Mouse (Mus musculus): ENCODE results near the gene Fgd2. TPM values are rescaled to one million over a fixed set of nuclear protein-coding genes. Genes with fewer than 3 reads are reported as not detected.
"Not testable (repeated sequence)": the region's sequence is repeated elsewhere in the genome, so short reads cannot be mapped to it uniquely, and the experiment has no call there.

The Fgd2 gene
- polyA plus RNA-seq, 1 experiment from 2014 or later: 11.3 TPM

DNA sequence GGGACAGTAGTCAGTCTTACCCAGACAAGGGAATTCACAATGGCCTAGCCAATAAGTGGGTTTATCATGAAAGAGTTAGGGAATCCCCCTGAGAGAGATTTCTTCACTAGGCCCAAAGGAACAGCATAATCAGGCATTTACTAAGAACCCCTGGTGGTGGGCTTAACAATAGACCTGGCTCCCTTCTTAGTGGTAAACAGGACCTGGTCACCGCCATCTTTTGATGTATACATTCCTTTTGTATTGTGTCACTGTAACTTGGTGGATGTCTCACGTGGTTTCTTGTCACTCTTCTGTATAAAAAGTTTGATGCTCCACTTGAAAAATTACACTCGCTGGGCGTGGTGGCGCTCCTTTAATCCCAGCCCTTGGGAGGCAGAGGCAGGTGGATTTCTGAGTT is 9.7 kb upstream of the Fgd2 start:
- WGBS: 77% methylated on average over 5 of the region's 5 CpGs
- not testable (repeated sequence) for H3K9me3 ChIP-seq; H3K4me2 ChIP-seq; ATAC-seq (ENCODE audit: insufficient read depth, low FRiP score, low read depth); H3K27ac ChIP-seq; H3K36me3 ChIP-seq; H3K27me3 ChIP-seq (replicated peaks); H3K9ac ChIP-seq; H3K4me3 ChIP-seq (replicated peaks)
- peaks cover 27% of the 10 kb centered on the region for H3K4me1 ChIP-seq

DNA sequence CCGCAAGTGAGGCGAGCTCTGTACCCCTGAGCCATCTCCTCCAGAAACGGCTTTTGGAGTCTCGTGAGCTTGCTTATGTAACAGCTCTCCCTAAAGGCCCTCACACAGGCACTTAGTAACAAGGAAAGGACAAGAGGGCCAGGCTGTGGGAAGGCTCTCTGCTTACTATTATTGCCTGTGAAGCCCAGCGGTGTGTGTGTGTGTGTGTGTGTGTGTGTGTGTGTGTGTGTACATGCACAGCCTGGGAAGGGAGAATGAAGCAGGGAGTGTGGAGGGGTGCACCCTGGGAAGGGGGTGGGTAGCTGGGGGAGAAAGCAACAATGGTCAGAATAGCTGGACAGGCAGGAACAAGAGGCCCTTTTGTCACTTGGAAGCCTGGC is 5.3 kb upstream of the Fgd2 start:
- peak; percentile 57; the same call in 1 of the 2 replicates for ATAC-seq (ENCODE audit: insufficient read depth, low FRiP score, low read depth)
- peak overlapping the region; percentile 93 for H3K27ac ChIP-seq
- H3K4me3 ChIP-seq (replicated peaks): no peak overlapping the region
- H3K27me3 ChIP-seq (replicated peaks): no peaks in the 10 kb centered on the region
- H3K4me2 ChIP-seq: no peak overlapping the region
- H3K9ac ChIP-seq: no peak overlapping the region
- H3K9me3 ChIP-seq: no peaks in the 10 kb centered on the region
- H3K36me3 ChIP-seq: no peaks in the 10 kb centered on the region
- 38% methylated on average over 5 of the region's 5 CpGs for WGBS
- peaks cover 26% of the 10 kb centered on the region for H3K4me1 ChIP-seq

DNA sequence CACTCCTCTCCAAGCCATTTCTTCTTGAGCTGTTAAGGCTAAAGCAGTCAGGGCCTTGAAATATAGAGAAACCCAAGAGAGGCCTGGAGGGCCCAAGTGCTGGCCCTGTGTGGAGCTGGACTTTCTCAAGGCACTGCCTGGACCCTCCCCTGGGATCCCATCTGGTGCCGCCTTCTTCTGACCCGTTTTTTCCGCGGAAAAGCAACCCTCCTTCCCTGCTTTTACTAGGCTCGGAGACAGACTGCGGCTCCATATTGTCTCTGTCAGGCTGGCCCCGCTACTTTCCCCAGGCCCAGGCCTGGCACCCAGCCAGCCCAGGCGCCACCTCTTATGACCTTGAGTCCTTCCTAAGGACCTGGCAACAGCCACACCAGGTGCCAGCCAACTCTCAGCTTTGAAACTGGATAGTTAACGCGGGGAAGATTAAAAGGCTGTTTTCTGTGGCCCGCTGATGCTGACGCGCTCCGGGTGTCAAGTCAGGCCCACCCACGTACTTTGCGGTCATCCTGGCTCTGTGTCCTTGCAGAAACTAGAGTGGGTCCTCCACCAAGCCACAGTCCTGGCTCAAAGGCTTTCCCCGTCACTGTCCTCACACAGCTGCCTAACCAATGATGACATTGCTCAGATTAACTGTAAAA is 4.8 kb upstream of the Fgd2 start:
- Histone ChIP-seq H3K4me3 (replicated peaks) (peak overlapping the region; percentile 30; the same call in 1 of the 2 replicates), H3K27ac (peak overlapping the region; percentile 93), H3K36me3 (no peaks in the 10 kb centered on the region), H3K9ac (no peak overlapping the region), H3K27me3 (replicated peaks) (no peaks in the 10 kb centered on the region), H3K4me2 (peak overlapping the region; percentile 61), H3K9me3 (no peaks in the 10 kb centered on the region), H3K4me1 (peaks cover 29% of the 10 kb centered on the region)
- WGBS: 16% methylated on average over 17 of the region's 17 CpGs
- 0 out of 2 replicates have a peak, but pooled peaks have one; percentile 3 for ATAC-seq (ENCODE audit: insufficient read depth, low FRiP score, low read depth)

DNA sequence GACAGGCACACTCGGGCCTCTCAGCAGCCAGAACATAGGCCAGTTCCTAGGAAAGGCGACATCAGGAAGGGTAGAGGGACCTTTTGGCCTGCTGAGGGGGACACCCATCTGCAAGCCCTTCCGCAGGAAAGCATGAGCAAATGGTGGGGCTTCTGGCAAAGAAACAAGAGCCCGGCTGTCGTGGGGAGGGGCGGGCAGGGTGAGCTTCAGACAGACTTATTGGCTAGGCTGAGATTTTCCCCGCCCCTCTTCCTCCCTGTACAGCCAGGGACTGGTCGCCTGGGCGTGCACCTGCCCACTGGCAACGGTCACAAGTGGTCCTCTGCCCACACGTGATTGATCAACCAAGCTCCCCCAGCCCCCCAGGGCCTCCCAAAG is 4.2 kb upstream of the Fgd2 start:
- Histone ChIP-seq H3K4me1 (peaks cover 29% of the 10 kb centered on the region), H3K36me3 (no peaks in the 10 kb centered on the region), H3K9me3 (no peaks in the 10 kb centered on the region), H3K9ac (no peak overlapping the region), H3K27me3 (replicated peaks) (no peaks in the 10 kb centered on the region), H3K4me3 (replicated peaks) (peak overlapping the region; percentile 30), H3K4me2 (peak overlapping the region; percentile 61), H3K27ac (peak overlapping the region; percentile 93)
- WGBS: 6% methylated on average over 11 of the region's 11 CpGs
- ATAC-seq (ENCODE audit: insufficient read depth, low FRiP score, low read depth): peak; percentile 84

DNA sequence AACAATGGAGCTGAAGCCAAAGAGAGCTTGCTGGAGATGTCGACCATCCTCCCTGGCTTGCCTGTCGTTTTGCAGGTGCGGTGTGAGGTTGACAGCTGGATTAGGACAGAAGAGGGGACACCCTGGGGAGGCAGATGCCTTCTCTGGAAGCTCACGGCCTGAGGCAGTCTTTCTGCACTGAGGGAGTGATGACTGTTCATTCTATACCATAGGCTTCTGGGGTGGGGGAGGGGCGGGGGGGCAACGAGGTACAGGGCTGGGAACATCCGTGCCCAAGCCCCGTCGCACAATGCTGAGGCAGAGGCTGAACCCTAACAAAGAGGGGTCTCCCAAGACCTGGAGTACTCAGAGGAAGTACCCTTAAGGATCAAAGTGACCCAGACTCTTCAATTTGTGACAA is 3.8 kb upstream of the Fgd2 start:
- ATAC-seq (ENCODE audit: insufficient read depth, low FRiP score, low read depth): 0 out of 2 replicates have a peak, but pooled peaks have one; percentile 1
- 15% methylated on average over 9 of the region's 9 CpGs for WGBS
- H3K9ac ChIP-seq: no peak overlapping the region
- H3K9me3 ChIP-seq: no peaks in the 10 kb centered on the region
- no peaks in the 10 kb centered on the region for H3K27me3 ChIP-seq (replicated peaks)
- H3K36me3 ChIP-seq: no peaks in the 10 kb centered on the region
- peaks cover 29% of the 10 kb centered on the region for H3K4me1 ChIP-seq
- H3K27ac ChIP-seq: peak overlapping the region; percentile 93
- peak overlapping the region; percentile 61 for H3K4me2 ChIP-seq
- peak overlapping the region; percentile 30 for H3K4me3 ChIP-seq (replicated peaks)

DNA sequence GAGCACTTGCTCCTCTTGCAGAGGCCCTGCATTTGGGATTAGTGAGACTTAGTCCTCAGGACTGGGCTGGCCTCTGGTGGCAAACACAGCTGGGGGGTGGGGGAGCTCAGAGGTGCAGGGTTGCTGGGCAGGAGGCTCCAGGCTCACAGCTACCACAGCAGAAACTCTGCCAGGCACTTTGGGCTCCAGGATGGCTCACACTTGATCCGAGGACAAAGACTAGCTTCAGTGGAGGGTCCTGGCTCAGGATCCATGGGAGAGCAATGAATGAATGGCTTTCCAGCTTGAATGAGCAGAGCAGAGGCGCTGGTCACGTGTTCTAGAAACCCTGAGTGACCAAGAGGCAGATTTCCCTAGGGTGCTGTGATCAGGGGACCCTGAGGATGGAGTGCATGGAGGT is 1.8 kb upstream of the Fgd2 start:
- Histone ChIP-seq H3K4me3 (replicated peaks) (no peak overlapping the region), H3K4me2 (no peak overlapping the region), H3K27me3 (replicated peaks) (no peaks in the 10 kb centered on the region), H3K4me1 (peaks cover 29% of the 10 kb centered on the region), H3K9me3 (no peaks in the 10 kb centered on the region), H3K9ac (no peak overlapping the region), H3K36me3 (no peaks in the 10 kb centered on the region), H3K27ac (no peak overlapping the region)
- no peak for ATAC-seq (ENCODE audit: insufficient read depth, low FRiP score, low read depth)
- 65% methylated on average over 3 of the region's 3 CpGs for WGBS

DNA sequence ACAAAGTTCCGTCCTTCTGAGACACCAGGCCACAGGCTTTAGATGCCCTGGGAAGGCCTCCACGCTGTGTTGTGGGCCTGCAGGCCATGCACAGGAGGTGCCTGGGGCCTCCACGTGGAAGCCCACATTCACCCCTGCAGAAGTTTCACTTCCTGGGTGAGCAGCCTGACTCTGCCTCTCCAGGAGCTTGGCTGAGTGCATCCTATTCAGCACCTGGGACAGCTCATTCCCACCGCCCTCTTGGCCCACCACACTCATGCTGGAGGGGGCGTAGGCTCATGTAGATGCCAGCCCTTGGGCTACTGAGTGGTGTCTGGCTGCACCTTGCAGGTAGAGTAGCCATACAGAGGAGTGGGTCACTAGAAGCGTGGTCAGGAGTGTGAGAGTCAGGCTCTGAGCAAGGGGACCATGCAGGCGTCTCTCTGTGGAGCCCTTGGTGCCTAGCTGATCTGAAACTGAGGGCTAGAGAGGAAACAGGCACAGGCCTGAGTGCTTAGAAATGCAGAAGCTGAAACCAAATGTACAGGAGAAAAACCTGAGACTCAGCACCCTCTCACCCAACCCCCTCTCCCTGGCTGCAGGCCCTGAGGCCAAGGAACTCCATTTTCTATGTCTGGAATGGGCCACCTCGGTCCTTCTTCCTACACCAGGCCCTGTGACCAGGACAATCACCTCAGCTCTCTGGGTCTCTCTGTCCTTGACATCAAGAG is 1.4 kb downstream of the Fgd2 start:
- H3K9ac ChIP-seq: no peak overlapping the region

DNA sequence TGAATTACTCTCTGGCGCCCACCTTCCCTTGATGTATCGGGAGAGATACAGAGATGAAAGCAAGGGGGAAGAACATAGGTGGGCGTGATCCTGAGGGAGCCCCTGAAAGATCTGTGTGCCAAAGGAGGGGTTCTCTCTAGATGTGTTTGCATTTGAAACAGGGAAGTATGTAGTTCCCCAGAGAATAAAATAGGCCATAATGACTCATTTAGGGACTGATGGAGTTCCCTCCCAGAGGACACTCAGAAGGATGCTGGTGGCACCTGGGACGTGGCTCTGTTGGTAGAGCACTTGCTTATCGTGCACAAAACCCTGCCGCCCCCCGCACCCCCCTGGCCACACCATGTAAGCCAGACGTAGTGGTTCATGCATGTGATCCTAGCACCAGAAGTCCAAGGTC is 2.4 kb downstream of the Fgd2 start:
- WGBS: 62% methylated on average over 8 of the region's 8 CpGs
- no peaks in the 10 kb centered on the region for H3K9me3 ChIP-seq
- peaks cover 4% of the 10 kb centered on the region; the same call in 1 of the 2 replicates for H3K4me1 ChIP-seq
- H3K4me3 ChIP-seq (replicated peaks): no peak overlapping the region
- no peak for ATAC-seq (ENCODE audit: insufficient read depth, low FRiP score, low read depth)
- H3K27me3 ChIP-seq (replicated peaks): no peaks in the 10 kb centered on the region
- H3K9ac ChIP-seq: no peak overlapping the region
- no peaks in the 10 kb centered on the region for H3K36me3 ChIP-seq
- no peak overlapping the region for H3K4me2 ChIP-seq
- H3K27ac ChIP-seq: no peak overlapping the region

More for the DNA sequence above, 1.4 kb downstream of the Fgd2 start:
- H3K27ac ChIP-seq: no peak overlapping the region
- H3K36me3 ChIP-seq: no peaks in the 10 kb centered on the region
- peaks cover 4% of the 10 kb centered on the region; the same call in 1 of the 2 replicates for H3K4me1 ChIP-seq
- H3K27me3 ChIP-seq (replicated peaks): no peaks in the 10 kb centered on the region
- H3K4me3 ChIP-seq (replicated peaks): 0 out of 2 replicates have a peak overlapping the region, but pooled peaks have one; percentile 9
- WGBS: 49% methylated on average over 8 of the region's 8 CpGs
- H3K4me2 ChIP-seq: no peak overlapping the region
- ATAC-seq (ENCODE audit: insufficient read depth, low FRiP score, low read depth): no peak
- H3K9me3 ChIP-seq: no peaks in the 10 kb centered on the region

DNA sequence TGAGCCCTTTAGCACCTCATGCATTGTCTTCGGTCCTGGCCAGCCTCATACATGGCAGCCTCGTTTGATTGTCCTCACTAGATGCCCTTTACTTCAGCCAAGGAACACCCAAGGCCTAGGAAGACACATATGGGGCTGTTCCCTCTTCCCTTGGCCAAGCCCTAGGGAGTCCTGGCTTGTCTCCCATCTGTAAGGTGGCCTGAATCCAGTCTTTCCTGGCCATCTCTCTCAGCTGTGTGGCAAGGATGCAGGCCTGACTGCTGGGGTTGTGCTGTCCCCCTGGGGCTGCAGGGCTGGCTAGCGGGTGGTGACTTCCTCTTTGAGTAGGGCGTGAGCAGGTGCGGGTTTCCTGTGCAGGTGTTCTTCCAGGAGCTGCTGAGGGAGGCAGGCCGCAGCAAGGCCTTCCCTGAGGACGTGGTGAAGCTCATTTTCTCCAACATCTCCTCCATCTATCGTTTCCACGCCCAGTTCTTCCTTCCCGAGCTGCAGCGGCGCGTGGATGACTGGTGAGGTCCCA is 4.4 kb downstream of the Fgd2 start:
- H3K27me3 ChIP-seq (replicated peaks): no peaks in the 10 kb centered on the region
- no peak overlapping the region for H3K4me2 ChIP-seq
- no peak overlapping the region for H3K9ac ChIP-seq
- 84% methylated on average over 13 of the region's 13 CpGs for WGBS
- peaks cover 4% of the 10 kb centered on the region; the same call in 1 of the 2 replicates for H3K4me1 ChIP-seq
- ATAC-seq (ENCODE audit: insufficient read depth, low FRiP score, low read depth): no peak
- H3K27ac ChIP-seq: no peak overlapping the region
- H3K9me3 ChIP-seq: no peaks in the 10 kb centered on the region
- H3K36me3 ChIP-seq: no peaks in the 10 kb centered on the region
- H3K4me3 ChIP-seq (replicated peaks): no peak overlapping the region

DNA sequence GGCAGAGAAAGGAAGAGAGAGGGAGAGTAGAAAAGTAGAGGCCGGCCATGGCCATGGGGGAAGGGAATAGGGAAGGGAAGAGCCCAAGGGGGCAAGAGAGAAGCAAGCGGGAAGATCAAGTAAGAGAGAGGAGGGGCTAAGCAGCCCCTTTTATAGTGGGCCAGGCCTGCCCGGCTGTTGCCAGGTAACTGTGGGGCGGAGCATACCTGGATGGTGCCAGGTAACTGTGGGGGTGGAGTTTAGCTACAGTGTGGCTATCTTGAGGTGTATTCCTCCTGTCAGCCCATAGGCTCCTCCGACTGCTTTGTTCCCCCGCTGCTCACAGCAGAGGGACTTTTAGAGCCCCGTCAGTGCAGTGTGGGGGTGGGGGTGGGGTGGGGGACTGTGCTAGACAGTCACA is 8.0 kb downstream of the Fgd2 start:
- ATAC-seq (ENCODE audit: insufficient read depth, low FRiP score, low read depth): peak; percentile 66; the same call in 1 of the 2 replicates
- Histone ChIP-seq H3K27ac (no peak overlapping the region), H3K4me2 (peak overlapping the region; percentile 44), H3K4me3 (replicated peaks) (0 out of 2 replicates have a peak overlapping the region, but pooled peaks have one; percentile 13), H3K9me3 (no peaks in the 10 kb centered on the region), H3K27me3 (replicated peaks) (no peaks in the 10 kb centered on the region), H3K9ac (no peak overlapping the region), H3K36me3 (no peaks in the 10 kb centered on the region), H3K4me1 (no peaks in the 10 kb centered on the region)
- WGBS: 24% methylated on average over 7 of the region's 7 CpGs

DNA sequence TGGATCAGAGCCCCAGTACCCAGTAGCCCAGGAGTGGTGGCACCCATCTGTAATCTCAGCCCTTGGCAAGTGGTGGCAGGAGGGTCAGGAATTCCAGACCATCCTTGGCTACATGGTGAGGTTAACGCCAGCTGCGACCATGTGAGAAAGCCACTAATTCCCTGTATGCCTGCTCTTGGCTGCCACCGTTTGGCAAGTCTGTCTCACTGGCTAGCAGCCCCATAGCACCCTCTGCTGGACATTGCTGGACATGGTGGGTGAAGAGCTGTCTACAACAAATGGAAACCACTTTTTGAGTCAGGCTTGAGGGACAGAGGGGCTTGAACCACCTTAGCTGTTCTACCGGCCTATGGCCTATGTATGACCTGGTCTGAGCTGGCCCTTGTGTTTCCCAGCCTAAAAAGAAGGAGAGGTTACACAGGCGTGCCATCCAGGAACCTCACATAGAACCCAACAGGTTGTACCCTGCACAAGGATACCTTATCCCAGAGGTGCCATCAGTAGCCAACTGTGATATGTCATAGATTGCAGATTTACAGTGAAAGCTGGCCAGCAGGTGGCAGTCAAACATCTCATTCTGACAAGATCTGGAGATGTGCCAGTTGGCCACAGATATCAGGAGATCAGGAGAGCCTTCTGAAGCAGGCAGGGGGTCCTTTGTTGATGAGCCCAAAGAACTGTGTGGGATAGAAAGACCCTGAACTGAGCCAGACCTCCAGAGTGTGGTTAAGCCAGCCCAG is 10.4 kb downstream of the Fgd2 start:
- WGBS: 1% methylated on average over 5 of the region's 5 CpGs
- Histone ChIP-seq H3K9ac (no peak overlapping the region), H3K27ac (no peak overlapping the region), H3K9me3 (no peaks in the 10 kb centered on the region), H3K4me2 (no peak overlapping the region), H3K27me3 (replicated peaks) (no peaks in the 10 kb centered on the region), H3K4me3 (replicated peaks) (no peak overlapping the region), H3K4me1 (no peaks in the 10 kb centered on the region), H3K36me3 (no peaks in the 10 kb centered on the region)
- peak; percentile 44; the same call in 1 of the 2 replicates for ATAC-seq (ENCODE audit: insufficient read depth, low FRiP score, low read depth)

DNA sequence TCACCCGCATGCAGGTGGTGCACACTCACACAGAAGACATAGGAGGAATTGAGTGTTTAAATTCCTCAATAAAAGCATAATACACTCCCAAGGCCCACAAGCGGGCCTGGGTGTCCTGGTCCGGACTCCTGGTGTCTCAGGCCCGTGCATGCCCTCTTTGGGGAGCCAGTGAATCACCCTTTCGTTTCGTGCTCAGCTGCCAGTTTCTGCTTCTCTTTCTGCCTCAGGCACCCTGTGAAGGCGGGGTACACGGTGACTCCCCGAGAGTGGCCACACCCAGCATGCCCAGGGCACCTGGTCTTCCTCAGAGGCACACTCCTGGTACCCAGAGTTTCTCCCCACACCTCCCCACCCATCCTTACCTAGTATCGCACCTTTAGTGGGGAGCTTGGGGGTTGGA is 15.2 kb downstream of the Fgd2 start:
- Histone ChIP-seq H3K27me3 (replicated peaks) (no peaks in the 10 kb centered on the region), H3K4me1 (no peaks in the 10 kb centered on the region), H3K36me3 (no peaks in the 10 kb centered on the region), H3K4me2 (no peak overlapping the region), H3K9ac (no peak overlapping the region), H3K27ac (no peak overlapping the region), H3K4me3 (replicated peaks) (no peak overlapping the region), H3K9me3 (no peaks in the 10 kb centered on the region)
- ATAC-seq (ENCODE audit: insufficient read depth, low FRiP score, low read depth): no peak
- 85% methylated on average over 10 of the region's 10 CpGs for WGBS
